Mouse (Mus musculus): ENCODE measurements around the gene Eogt. TPM values are rescaled to one million over a fixed set of nuclear protein-coding genes. Genes with fewer than 3 reads are reported as not detected.

Gene Eogt
- total RNA-seq, 4 experiments from 2014 or later, result 3.4 to 4.4 (median 3.8) TPM

GRCm38 (mm10) chr6:97106106-97106505, 42.9 kb downstream of the Eogt start:
- no peak for DNase-seq (ENCODE audit: low spot score in 2 of 2)

DNA sequence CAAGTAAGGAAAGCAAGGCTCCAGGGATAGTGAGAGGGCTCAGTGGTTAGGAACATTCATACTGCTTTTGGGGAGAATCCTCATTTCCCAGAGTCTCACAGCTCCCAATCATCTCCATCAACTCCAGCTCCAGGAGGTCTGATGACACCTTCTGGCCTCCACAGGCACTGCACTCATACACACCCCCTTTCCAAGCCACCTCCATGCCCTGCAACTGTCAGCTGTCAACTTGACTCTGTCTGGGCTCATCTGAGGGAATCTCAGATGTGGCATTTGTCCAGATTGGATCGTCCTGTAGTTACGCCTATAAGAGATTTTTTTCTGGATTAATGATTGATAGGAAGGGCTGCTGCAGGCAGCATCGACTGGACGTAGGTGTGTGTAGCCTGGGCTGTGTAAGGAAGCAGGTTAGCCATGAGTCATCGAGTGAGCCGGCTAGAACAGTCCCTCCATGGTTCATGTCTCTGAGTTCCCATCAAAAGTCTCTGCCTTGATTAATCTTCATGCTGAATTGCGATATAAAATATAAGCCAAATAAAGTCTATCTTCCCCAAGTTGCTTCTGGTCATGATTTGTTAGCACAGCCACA, 44.6 kb downstream of the Eogt start:
- no peak for DNase-seq (ENCODE audit: low spot score in 2 of 2)

DNA sequence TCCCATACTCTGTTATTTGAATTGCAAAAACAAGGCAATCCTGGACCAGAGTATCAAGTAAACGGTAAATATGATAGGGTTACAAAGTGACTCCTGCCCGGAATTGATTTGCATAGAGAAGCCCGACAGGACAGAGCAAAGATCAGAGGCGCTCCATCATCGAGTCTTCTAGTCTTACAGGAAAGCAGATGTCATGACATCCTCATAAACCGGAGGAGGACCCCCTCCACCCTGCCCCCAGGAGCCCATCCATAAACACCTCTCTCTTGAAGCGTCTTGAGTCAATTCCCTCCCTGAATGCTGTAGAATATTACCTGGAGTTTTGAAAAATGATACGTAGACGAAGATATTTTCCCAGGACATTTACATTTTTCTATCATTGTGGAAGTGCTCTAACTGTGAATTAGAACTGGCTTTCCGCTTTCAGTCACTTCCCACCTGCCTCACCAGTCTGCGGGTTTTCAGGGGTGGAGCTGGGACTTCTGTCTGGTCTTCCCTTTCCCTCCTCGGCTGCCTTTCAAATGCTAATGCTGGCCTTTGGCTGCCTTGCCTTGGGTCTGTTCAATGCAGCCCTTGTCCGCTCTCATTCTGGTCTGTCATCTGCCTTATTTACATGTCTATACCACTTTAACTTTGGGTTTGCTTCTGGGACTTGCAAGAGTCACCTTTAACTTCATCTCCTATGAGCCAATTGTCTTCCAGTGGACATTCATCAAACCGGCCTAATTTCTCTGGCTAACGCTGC, 46.9 kb downstream of the Eogt start:
- no peak for DNase-seq (ENCODE audit: low spot score in 2 of 2)

GRCm38 (mm10) chr6:97101190-97101957, 47.6 kb downstream of the Eogt start:
- DNase-seq (ENCODE audit: low spot score in 2 of 2), result no peak

GRCm38 (mm10) chr6:97082336-97082735, 66.6 kb downstream of the Eogt start:
- DNase-seq (ENCODE audit: low spot score in 2 of 2), result no peak

GRCm38 (mm10) chr6:97080016-97080415, 69.0 kb downstream of the Eogt start:
- DNase-seq (ENCODE audit: low spot score in 2 of 2), result no peak

DNA sequence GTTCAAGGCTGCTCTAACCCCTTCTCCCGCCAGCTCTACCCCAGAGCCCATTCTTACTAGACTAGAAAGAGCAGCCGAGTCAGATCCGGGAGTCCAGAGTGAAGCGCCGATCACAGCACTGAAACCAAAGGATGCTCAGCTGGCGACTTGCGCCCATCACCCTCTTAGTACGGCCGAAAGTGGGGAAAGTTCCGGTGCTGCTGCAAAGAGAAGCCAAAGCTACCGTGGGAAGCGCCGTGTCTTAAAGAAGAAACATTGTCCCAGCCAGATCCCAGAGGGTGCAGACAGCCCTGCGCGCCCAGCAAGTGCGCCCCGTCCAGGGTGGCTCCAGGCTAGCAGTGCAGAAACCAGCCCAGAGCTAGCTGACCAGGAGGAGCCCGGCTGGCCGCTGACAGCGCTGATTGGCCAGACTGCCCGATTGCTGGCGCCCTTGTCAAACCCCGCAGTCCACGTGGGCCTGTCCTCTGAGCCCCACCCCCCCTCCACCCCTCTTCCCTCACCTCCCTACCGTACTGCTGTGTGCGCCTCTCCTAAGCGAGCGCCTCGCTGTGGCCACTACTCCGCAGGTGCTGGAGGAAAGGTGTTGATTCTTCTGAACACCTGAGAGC, 88.8 kb downstream of the Eogt start, which contains the start of gene Fam19a4:
TSS of gene Fam19a4 (minus strand) at position 340 of the 608 bp plus-strand sequence.
- no peak for DNase-seq (ENCODE audit: low spot score in 2 of 2)

Other genes with a start within 250 kb of the Eogt start
- gene Fam19a4, start 88.8 kb downstream of the Eogt start, total RNA-seq (2022), result under 1 TPM; 0.13 to 0.46 (median 0.27) TPM
- gene Tmf1, start 29.9 kb upstream of the Eogt start, total RNA-seq (2022), result 10 to 100 TPM; 51.1 to 58.5 (median 55.7) TPM
- gene Uba3, start 56.5 kb upstream of the Eogt start, total RNA-seq (2022), result 10 to 100 TPM; 33.7 to 36.2 (median 33.7) TPM
- gene Arl6ip5, start 61.5 kb upstream of the Eogt start, total RNA-seq (2022), result 100 to 1,000 TPM; 135 to 157 (median 140) TPM
- gene Lmod3, start 103.6 kb upstream of the Eogt start, total RNA-seq (2022), result 10 to 100 TPM; 77.8 to 95.8 (median 86.4) TPM